Mouse (Mus musculus) kidney, postnatal 0 days (tissue): Measurements from ENCODE around the gene Utrn. TPM values are rescaled to one million over a fixed set of nuclear protein-coding genes. Genes with fewer than 3 reads are reported as not detected.

ENCODE experiments used
- ATAC-seq: fragments of 200-750 bp; cut with Nextera tagmentation; replicated peaks from 2 replicates; pipeline ENCODE4 v1.8.0; 2017; ENCODE audit warnings: low read depth, moderate number of reproducible peaks, moderate TSS enrichment, moderate library complexity; ENCODE audit not compliant: low FRiP score
- DNase-seq: peaks from one replicate; pipeline ENCODE4 v3.0.0-alpha.2; 2016; ENCODE audit warnings: low spot score
- H3K27ac ChIP-seq: fragments of 300-500 bp; sonication (generic); 2 replicates; pipeline ENCODE4 v1.5.1; 2014; ENCODE audit warnings: mild to moderate bottlenecking
- H3K27me3 ChIP-seq: fragments of 300-500 bp; sonication (generic); 2 replicates; pipeline ENCODE4 v1.6.1; 2014; ENCODE audit warnings: low read length, mixed read lengths; ENCODE audit not compliant: insufficient read depth
- H3K36me3 ChIP-seq: fragments of 300-500 bp; sonication (generic); 2 replicates; pipeline ENCODE4 v1.6.1; 2014; ENCODE audit warnings: low read length, mixed read lengths; ENCODE audit not compliant: insufficient read depth
- H3K4me1 ChIP-seq: fragments of 300-500 bp; sonication (generic); replicated peaks from 2 replicates; pipeline ENCODE4 v1.6.1; 2014; ENCODE audit warnings: antibody characterized with exemption, low read length, mixed read lengths; ENCODE audit not compliant: insufficient read depth
- H3K4me2 ChIP-seq: fragments of 300-500 bp; sonication (generic); 2 replicates; pipeline ENCODE4 v1.6.1; 2014; ENCODE audit warnings: mild to moderate bottlenecking, low read length, moderate library complexity, mixed read lengths
- H3K4me3 ChIP-seq: fragments of 300-500 bp; sonication (generic); replicated peaks from 2 replicates; pipeline ENCODE4 v1.5.1; 2014; ENCODE audit warnings: low read depth, low read length
- H3K9ac ChIP-seq: fragments of 300-500 bp; sonication (generic); 2 replicates; pipeline ENCODE4 v1.6.1; 2014; ENCODE audit warnings: low read depth, low read length
- H3K9me3 ChIP-seq: fragments of 300-500 bp; sonication (generic); replicated peaks from 2 replicates; pipeline ENCODE4 v1.6.1; 2016; ENCODE audit warnings: low read length, inconsistent platforms, mixed read lengths
- CTCF ChIP-seq: IDR thresholded peaks from 2 replicates; pipeline ENCODE4 v1.5.1; 2016; ENCODE audit warnings: antibody characterized with exemption, low read depth, mild to moderate bottlenecking, moderate library complexity
- WGBS: fragments of 180-500 bp; shearing (Covaris S2); extraction: QIAGEN DNeasy Blood & Tissue Kit; methylation state at CpG from one replicate; pipeline ENCODE4 v1.1.7; 2014; 5-methylcytosine and 5-hydroxymethylcytosine counted together
- polyA plus RNA-seq: library from polyadenylated mRNA; unstranded; fragments of >200 nt; fragmentation: Nextera tagmentation; extraction: Ambion mirVana; gene quantifications from 2 replicates; pipeline ENCODE4 v1.2.1, GENCODE M21; 2015

Utrn gene
- polyA plus RNA-seq, 1 experiment from 2014 or later, result 59.0 TPM

DNA sequence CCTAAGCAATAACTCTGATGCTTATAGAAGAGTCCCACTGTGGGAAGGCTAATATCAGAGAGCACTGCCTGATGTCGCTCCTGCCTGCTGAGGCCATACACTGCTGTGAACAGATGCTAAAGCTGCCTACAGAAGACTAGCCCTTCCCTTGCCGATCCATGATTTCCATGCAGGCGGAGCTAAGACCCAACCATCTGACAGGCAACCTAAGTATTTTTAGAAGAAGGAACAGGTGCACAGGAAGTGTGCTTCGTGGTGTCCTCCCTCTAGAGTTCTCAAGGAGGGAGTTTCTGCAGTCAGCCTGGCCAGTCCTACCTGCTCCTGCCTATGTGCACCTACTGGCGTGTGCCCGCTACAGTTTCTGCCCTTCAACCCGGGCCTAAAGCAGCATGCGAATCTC lies 150.8 kb downstream of the Utrn start:
- DNase-seq (no peak), ATAC-seq (no peak)
- H3K27ac ChIP-seq, result no peak overlapping the region
- H3K4me1 ChIP-seq, result 0 out of 2 replicates have a peak, but pooled peaks cover 2% of the 10 kb centered on the region
- no peaks in the 10 kb centered on the region for H3K27me3 ChIP-seq
- no peaks in the 10 kb centered on the region for H3K9me3 ChIP-seq
- no peak for TF ChIP-seq CTCF
- no peak overlapping the region for H3K4me3 ChIP-seq
- no peak overlapping the region for H3K4me2 ChIP-seq
- WGBS, result 90% methylated on average over 8 of the region's 8 CpGs
- H3K9ac ChIP-seq, result no peak overlapping the region
- H3K36me3 ChIP-seq, result peaks cover 28% of the 10 kb centered on the region

DNA sequence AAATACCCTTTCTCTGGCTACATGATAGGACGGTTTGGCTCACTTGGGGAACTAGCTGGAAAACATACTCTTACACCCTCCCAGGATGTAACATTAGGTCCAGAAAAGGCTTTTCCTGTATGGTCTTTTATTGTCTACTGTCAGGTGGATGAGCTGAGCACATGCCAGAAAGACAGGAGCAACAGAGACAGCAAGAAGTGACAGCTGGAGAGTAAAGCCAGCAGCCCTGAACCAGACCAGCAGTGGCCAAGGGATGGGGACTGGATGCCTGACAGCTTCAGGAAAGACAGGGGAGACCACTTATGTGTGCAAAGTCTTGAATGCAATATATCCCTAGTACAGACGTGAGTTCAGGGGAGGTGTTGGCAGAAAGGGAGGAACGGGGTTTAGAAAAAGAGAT lies 151.8 kb downstream of the Utrn start:
- no peak for ATAC-seq
- WGBS, result 85% methylated on average over 3 of the region's 3 CpGs

DNA sequence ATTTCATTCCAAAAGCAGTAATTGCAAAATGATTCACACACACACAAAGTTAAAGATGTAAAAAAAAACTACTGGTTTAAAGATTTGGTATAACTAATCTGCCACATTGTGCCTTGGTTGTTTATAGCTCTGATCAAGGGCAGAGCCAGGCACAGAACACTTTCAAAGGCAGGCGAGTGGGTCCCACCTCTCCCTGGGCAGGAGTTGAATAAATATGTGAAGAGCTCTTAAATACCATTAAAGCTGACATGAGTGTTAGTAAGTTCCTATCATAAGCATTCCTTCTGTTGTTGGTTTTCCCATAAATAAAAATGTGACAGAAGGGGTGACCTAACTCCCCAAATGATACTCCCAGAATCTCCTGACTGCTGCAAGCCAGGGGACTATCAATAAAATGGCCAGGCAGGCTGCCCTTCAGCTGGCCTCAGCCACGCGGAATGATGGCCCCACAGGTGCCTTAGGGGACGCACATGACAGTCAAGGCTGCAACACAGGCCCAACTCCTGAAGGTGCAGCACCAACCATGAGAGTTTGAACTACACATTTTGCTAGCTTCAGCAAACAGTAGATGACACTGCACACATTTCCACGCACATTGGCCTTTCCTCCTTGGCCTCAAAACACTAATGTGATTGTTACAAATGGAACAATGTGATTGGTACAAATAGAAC lies 152.4 kb downstream of the Utrn start:
- no peaks in the 10 kb centered on the region for H3K27me3 ChIP-seq
- no peak overlapping the region for H3K4me3 ChIP-seq
- H3K27ac ChIP-seq, result no peak overlapping the region
- H3K9me3 ChIP-seq, result no peaks in the 10 kb centered on the region
- ATAC-seq, result no peak
- H3K4me1 ChIP-seq, result 0 out of 2 replicates have a peak, but pooled peaks cover 2% of the 10 kb centered on the region
- no peak for TF ChIP-seq CTCF
- no peak for DNase-seq
- no peak overlapping the region for H3K9ac ChIP-seq
- no peak overlapping the region for H3K4me2 ChIP-seq
- H3K36me3 ChIP-seq, result peaks cover 33% of the 10 kb centered on the region
- 70% methylated on average over 5 of the region's 5 CpGs for WGBS

More for the DNA sequence above, 151.8 kb downstream of the Utrn start:
- Histone ChIP-seq H3K9me3 (no peaks in the 10 kb centered on the region), H3K4me2 (no peak overlapping the region), H3K27me3 (no peaks in the 10 kb centered on the region), H3K4me3 (no peak overlapping the region), H3K36me3 (peaks cover 33% of the 10 kb centered on the region), H3K27ac (no peak overlapping the region), H3K4me1 (0 out of 2 replicates have a peak, but pooled peaks cover 2% of the 10 kb centered on the region), H3K9ac (no peak overlapping the region)
- DNase-seq, result no peak
- TF ChIP-seq CTCF, result no peak

DNA sequence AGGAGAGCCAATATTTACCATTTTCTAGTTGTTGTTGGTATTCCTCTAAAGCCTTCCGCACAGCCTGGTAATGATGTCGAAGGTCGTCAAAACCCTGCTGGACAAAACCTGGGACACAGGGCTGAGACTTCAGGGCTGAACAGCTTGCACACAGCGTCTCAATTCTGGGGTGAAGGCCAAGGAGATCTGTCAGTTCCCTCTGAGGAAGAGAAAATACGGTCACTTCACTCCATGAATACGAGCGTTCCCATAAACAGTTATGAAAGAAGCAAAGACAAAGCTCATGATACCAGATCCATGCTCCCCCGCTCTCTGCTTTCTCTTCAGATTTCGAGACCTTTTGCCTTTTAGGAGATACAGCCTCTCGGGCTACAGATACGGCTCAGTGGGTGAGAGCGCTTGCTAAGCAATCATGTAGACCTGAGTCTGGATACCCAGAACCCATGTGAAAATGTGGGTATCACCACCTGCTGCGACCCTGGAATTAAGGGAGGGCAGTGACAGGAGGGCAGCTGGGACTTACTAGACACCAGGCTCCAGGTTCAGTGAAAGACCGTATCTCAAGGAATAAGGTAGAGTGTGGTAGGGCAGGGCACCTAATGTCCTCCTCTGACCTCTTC lies 155.8 kb downstream of the Utrn start:
- Histone ChIP-seq H3K27ac (no peak overlapping the region), H3K9ac (no peak overlapping the region), H3K4me2 (no peak overlapping the region), H3K4me1 (no peaks in the 10 kb centered on the region), H3K27me3 (no peaks in the 10 kb centered on the region), H3K36me3 (peaks cover 23% of the 10 kb centered on the region), H3K4me3 (no peak overlapping the region), H3K9me3 (no peaks in the 10 kb centered on the region)
- DNase-seq, result no peak
- TF ChIP-seq CTCF, result no peak
- WGBS, result 87% methylated on average over 14 of the region's 14 CpGs
- ATAC-seq, result no peak

DNA sequence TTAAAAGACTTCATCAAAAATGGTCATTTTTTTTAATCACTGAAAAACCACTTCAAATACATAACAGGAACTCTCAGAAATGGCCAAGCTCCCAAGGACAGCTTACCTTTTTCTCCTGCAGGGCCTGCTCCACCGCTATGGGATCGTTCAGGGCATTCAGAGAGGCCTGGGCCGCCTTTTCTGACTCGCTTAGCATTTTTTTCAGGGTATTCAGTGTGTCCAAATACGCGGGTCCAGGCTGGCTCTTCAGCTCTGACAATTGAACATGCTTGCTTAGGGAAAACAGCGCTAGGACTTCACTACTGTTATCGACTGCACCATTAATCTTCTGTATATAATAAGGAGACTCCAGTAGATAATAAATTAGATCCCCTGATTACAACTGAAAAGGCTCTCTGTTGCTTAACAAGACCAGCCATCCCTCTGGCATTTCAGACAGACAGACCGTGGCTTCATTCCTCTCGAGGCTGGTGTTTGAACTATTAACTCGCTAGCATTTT lies 157.8 kb downstream of the Utrn start:
- ATAC-seq (no peak), DNase-seq (no peak)

DNA sequence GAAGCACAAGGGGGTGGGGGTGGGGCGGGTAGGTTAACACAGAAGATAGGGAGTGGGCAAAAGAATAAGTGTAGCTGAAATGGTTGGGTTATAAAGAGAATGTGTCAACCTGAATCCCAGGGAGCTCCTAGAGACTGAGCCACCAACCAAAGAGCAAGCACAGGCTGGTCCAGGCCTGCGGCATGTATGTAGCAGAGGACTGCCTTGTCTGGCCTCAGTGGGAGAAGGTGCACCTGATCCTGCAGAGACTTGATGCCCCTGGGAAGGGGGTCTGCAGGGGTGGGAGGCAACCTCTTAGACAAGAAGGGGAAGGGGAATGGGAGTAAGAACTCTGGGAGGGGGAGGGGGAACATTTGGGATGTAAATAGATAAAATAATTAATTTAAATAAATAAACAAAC lies 162.6 kb downstream of the Utrn start:
- Histone ChIP-seq H3K4me2 (no peak overlapping the region), H3K9me3 (no peaks in the 10 kb centered on the region), H3K36me3 (peaks cover 3% of the 10 kb centered on the region; the same call in 1 of the 2 replicates), H3K9ac (no peak overlapping the region), H3K4me1 (no peaks in the 10 kb centered on the region), H3K4me3 (no peak overlapping the region), H3K27me3 (no peaks in the 10 kb centered on the region), H3K27ac (no peak overlapping the region)
- ATAC-seq, result no peak
- DNase-seq, result no peak
- no peak for TF ChIP-seq CTCF
- 89% methylated on average over 2 of the region's 2 CpGs for WGBS

More for the DNA sequence above, 157.8 kb downstream of the Utrn start:
- H3K9me3 ChIP-seq, result no peaks in the 10 kb centered on the region
- no peak overlapping the region for H3K4me2 ChIP-seq
- no peak overlapping the region for H3K4me3 ChIP-seq
- no peak overlapping the region for H3K27ac ChIP-seq
- H3K4me1 ChIP-seq, result no peaks in the 10 kb centered on the region
- no peak overlapping the region for H3K9ac ChIP-seq
- 78% methylated on average over 11 of the region's 11 CpGs for WGBS
- TF ChIP-seq CTCF, result no peak
- peaks cover 17% of the 10 kb centered on the region; the same call in 1 of the 2 replicates for H3K36me3 ChIP-seq
- no peaks in the 10 kb centered on the region for H3K27me3 ChIP-seq
